Mouse (Mus musculus) stomach, embryonic 15.5 days (tissue): ENCODE results near the gene Ptprk. TPM values are rescaled to one million over a fixed set of nuclear protein-coding genes. Genes with fewer than 3 reads are reported as not detected.

ENCODE experiments used
- ATAC-seq: fragments of 200-750 bp; cut with Nextera tagmentation; 2 replicates; pipeline ENCODE4 v1.8.0; 2017; ENCODE audit warnings: low read depth, moderate number of reproducible peaks, moderate TSS enrichment; ENCODE audit not compliant: insufficient read depth, low FRiP score
- H3K27ac ChIP-seq: fragments of 300-500 bp; sonication (generic); 2 replicates; pipeline ENCODE4 v1.5.1; 2015; ENCODE audit warnings: mild to moderate bottlenecking, inconsistent platforms
- H3K27me3 ChIP-seq: fragments of 300-500 bp; sonication (generic); replicated peaks from 2 replicates; pipeline ENCODE4 v1.6.1; 2015; ENCODE audit warnings: inconsistent platforms
- H3K36me3 ChIP-seq: fragments of 300-500 bp; sonication (generic); 2 replicates; pipeline ENCODE4 v1.6.1; 2015; ENCODE audit warnings: inconsistent platforms
- H3K4me1 ChIP-seq: fragments of 300-500 bp; sonication (generic); 2 replicates; pipeline ENCODE4 v1.6.1; 2015; ENCODE audit warnings: inconsistent platforms
- H3K4me2 ChIP-seq: fragments of 300-500 bp; sonication (generic); 2 replicates; pipeline ENCODE4 v1.6.1; 2015; ENCODE audit warnings: mild to moderate bottlenecking, inconsistent platforms
- H3K4me3 ChIP-seq: fragments of 300-500 bp; sonication (generic); replicated peaks from 2 replicates; pipeline ENCODE4 v1.5.1; 2015; ENCODE audit warnings: inconsistent platforms
- H3K9ac ChIP-seq: fragments of 300-500 bp; sonication (generic); 2 replicates; pipeline ENCODE4 v1.6.1; 2015; ENCODE audit warnings: inconsistent platforms
- H3K9me3 ChIP-seq: fragments of 300-500 bp; sonication (generic); 2 replicates; pipeline ENCODE4 v1.6.1; 2016; ENCODE audit warnings: inconsistent platforms
- WGBS: fragments of 180-500 bp; shearing (Covaris S2); methylation state at CpG from one replicate; pipeline ENCODE4 v1.1.7; 2015; 5-methylcytosine and 5-hydroxymethylcytosine counted together
- polyA plus RNA-seq: library from polyadenylated mRNA; unstranded; fragments of >200 nt; fragmentation: Nextera tagmentation; extraction: Ambion mirVana; gene quantifications from 2 replicates; pipeline ENCODE4 v1.2.1, GENCODE M21; 2015

Ptprk gene
- polyA plus RNA-seq, 1 experiment from 2014 or later = 46.7 TPM

- Histone ChIP-seq H3K9me3 (no peaks in the 10 kb centered on the region), H3K9ac (no peak overlapping the region), H3K4me2 (no peak overlapping the region), H3K27ac (no peak overlapping the region), H3K36me3 (no peaks in the 10 kb centered on the region), H3K4me1 (no peaks in the 10 kb centered on the region), H3K4me3 (no peak overlapping the region), H3K27me3 (no peaks in the 10 kb centered on the region)
- 72% methylated on average over 2 of the region's 2 CpGs for WGBS
- ATAC-seq = no peak
Observed at GRCm38 (mm10) chr10:28260651-28261050, 186.0 kb downstream of the Ptprk start.

- no peak for ATAC-seq
- 80% methylated on average over 3 of the region's 3 CpGs for whole genome bisulfite sequencing
- H3K27ac ChIP-seq = no peak overlapping the region
Observed at GRCm38 (mm10) chr10:28262159-28262558, 187.5 kb downstream of the Ptprk start.

GRCm38 (mm10) chr10:28263546-28263945 is 188.9 kb downstream of the Ptprk start:
- 89% methylated on average over 2 of the region's 2 CpGs for WGBS
- Histone ChIP-seq H3K4me1 (no peaks in the 10 kb centered on the region), H3K9me3 (no peaks in the 10 kb centered on the region), H3K4me3 (no peak overlapping the region), H3K27me3 (no peaks in the 10 kb centered on the region), H3K4me2 (no peak overlapping the region), H3K27ac (no peak overlapping the region), H3K36me3 (peaks cover 8% of the 10 kb centered on the region; the same call in 1 of the 2 replicates), H3K9ac (no peak overlapping the region)
- ATAC-seq = no peak

More at GRCm38 (mm10) chr10:28262159-28262558, 187.5 kb downstream of the Ptprk start:
- Histone ChIP-seq H3K4me2 (no peak overlapping the region), H3K4me1 (no peaks in the 10 kb centered on the region), H3K4me3 (no peak overlapping the region), H3K9ac (no peak overlapping the region), H3K9me3 (no peaks in the 10 kb centered on the region), H3K27me3 (no peaks in the 10 kb centered on the region), H3K36me3 (peaks cover 8% of the 10 kb centered on the region; the same call in 1 of the 2 replicates)

GRCm38 (mm10) chr10:28270273-28270672 is 195.7 kb downstream of the Ptprk start:
- H3K4me1 ChIP-seq = no peaks in the 10 kb centered on the region
- no peak for ATAC-seq
- H3K4me3 ChIP-seq = no peak overlapping the region
- peaks cover 8% of the 10 kb centered on the region; the same call in 1 of the 2 replicates for H3K36me3 ChIP-seq
- 64% methylated on average over 4 of the region's 4 CpGs for WGBS
- no peaks in the 10 kb centered on the region for H3K27me3 ChIP-seq
- no peak overlapping the region for H3K9ac ChIP-seq
- H3K27ac ChIP-seq = no peak overlapping the region
- H3K9me3 ChIP-seq = no peaks in the 10 kb centered on the region
- H3K4me2 ChIP-seq = no peak overlapping the region

DNA sequence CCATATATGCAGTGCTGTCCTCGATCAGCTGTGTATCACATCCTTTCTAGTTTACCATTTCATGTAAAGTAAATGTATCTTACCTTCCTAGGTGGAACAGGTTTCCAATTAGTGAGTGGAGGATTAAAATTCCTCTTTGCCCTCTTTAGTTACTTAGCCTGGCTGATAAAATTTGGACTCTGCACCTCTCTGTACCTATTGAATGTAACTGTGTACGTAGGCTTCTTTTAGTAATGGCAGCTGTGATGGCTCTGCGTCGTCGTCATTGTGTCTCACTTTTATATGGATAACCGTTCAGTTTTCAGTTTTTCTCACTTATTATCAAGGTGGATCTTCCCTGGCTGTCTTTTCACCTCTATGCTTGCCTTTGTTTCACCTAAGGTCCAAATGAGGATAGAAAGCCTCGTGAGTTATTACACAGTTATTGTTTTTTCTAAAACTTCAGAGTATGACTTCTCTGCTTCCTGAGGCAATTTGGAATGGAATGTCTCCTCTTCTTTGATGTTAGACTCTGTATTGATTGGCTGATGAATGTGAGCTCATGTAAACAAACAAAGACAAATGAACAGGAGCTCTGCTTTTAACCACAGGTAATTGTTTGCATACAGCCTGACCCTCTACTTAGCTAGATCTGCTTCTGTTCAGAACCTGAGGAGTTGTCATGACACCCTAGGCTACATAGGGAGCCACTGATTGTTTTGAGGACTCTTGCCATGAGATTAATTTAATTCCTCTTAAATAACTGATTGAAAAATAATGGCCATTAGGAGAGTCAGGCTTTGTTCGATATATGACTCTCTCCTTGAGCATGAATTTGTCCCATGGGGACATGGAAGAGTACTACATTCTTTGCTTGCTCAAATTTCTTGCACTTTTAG is 197.3 kb downstream of the Ptprk start:
- no peak overlapping the region for H3K27ac ChIP-seq
- H3K4me2 ChIP-seq = no peak overlapping the region
- 61% methylated on average over 8 of the region's 8 CpGs for WGBS
- H3K27me3 ChIP-seq = no peaks in the 10 kb centered on the region
- H3K9me3 ChIP-seq = no peaks in the 10 kb centered on the region
- no peaks in the 10 kb centered on the region for H3K4me1 ChIP-seq
- H3K9ac ChIP-seq = no peak overlapping the region
- H3K36me3 ChIP-seq = no peaks in the 10 kb centered on the region
- no peak for ATAC-seq
- H3K4me3 ChIP-seq = no peak overlapping the region

GRCm38 (mm10) chr10:28278757-28279156 is 204.1 kb downstream of the Ptprk start:
- H3K4me2 ChIP-seq = no peak overlapping the region
- ATAC-seq = no peak
- H3K27ac ChIP-seq = no peak overlapping the region
- WGBS = 86% methylated on average over 2 of the region's 2 CpGs
- H3K9ac ChIP-seq = no peak overlapping the region
- no peaks in the 10 kb centered on the region for H3K27me3 ChIP-seq
- H3K9me3 ChIP-seq = no peaks in the 10 kb centered on the region
- H3K36me3 ChIP-seq = no peaks in the 10 kb centered on the region
- H3K4me3 ChIP-seq = no peak overlapping the region
- no peaks in the 10 kb centered on the region for H3K4me1 ChIP-seq

DNA sequence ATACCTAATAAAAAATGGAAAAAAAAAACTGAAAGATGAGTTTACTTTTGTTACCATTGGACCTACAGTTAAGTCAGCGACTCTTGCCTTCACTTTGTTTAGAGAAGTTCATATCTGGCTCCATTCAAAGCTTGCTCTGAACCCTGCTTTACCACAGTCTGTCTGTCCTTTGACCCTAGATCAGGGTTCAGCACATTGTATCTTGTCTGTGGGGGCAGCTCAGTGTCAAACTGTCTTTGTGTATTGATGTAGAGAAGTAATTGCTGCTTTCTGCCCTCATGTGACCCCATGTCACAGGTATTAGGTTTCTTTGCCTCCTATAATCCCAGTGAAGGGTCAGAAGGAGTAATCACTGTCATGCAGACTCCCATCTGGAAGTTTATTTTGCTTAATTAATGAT is 222.9 kb downstream of the Ptprk start:
- Histone ChIP-seq H3K9ac (no peak overlapping the region), H3K27me3 (no peaks in the 10 kb centered on the region), H3K4me2 (no peak overlapping the region), H3K4me1 (no peaks in the 10 kb centered on the region), H3K4me3 (no peak overlapping the region), H3K27ac (no peak overlapping the region), H3K36me3 (no peaks in the 10 kb centered on the region), H3K9me3 (no peaks in the 10 kb centered on the region)
- 36% methylated on average over 1 of the region's 1 CpGs for WGBS
- no peak for ATAC-seq

DNA sequence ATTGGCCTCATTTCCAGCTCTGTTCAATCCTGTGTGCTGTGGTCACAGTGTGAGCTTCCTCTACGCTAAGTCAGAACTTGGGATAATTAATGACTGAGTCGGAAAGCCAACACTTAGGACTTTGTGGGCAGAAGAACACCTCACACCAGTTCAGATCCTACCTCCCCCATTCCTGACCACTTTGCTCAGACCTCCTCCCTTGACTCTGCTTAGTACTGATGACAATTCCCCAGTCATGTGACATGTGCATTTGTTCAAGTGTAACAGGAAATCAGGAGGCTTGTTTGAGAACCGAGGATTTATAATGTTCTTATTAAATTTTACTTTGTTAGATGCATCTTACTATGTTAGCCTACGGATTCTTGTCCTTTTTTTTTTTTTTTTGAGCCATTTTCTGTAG is 224.6 kb downstream of the Ptprk start:
- WGBS = 73% methylated on average over 4 of the region's 4 CpGs
- Histone ChIP-seq H3K4me2 (no peak overlapping the region), H3K36me3 (no peaks in the 10 kb centered on the region), H3K4me3 (no peak overlapping the region), H3K9ac (no peak overlapping the region), H3K27ac (no peak overlapping the region), H3K9me3 (no peaks in the 10 kb centered on the region), H3K4me1 (no peaks in the 10 kb centered on the region), H3K27me3 (no peaks in the 10 kb centered on the region)
- no peak for ATAC-seq

DNA sequence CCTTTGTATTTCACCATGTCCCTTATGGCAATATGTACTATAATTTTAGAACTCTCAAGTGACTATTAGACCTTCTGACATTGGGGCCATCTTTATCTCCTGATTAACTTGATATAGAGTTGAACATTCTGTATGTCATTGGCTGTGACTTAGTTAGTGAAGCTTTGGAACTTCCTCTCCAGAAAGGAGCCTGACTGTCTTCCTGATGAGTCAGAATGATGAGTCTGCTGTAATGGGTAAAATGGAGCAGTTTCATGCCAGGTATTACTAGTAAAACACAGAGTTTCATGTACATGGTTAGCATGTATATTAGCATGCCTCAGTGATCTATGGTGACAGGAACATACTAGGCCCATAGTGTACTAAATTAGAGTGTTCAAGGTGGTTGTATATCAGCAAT is 229.2 kb downstream of the Ptprk start:
- Histone ChIP-seq H3K4me3 (no peak overlapping the region), H3K36me3 (no peaks in the 10 kb centered on the region), H3K27me3 (no peaks in the 10 kb centered on the region), H3K4me1 (no peaks in the 10 kb centered on the region), H3K27ac (no peak overlapping the region), H3K4me2 (no peak overlapping the region), H3K9me3 (no peaks in the 10 kb centered on the region), H3K9ac (no peak overlapping the region)
- ATAC-seq = no peak

GRCm38 (mm10) chr10:28304292-28304875 is 229.8 kb downstream of the Ptprk start:
- no peaks in the 10 kb centered on the region for H3K36me3 ChIP-seq
- no peak for ATAC-seq
- H3K4me2 ChIP-seq = no peak overlapping the region
- no peak overlapping the region for H3K4me3 ChIP-seq
- WGBS = 70% methylated on average over 4 of the region's 4 CpGs
- H3K27ac ChIP-seq = no peak overlapping the region
- H3K27me3 ChIP-seq = no peaks in the 10 kb centered on the region
- no peaks in the 10 kb centered on the region for H3K4me1 ChIP-seq
- no peak overlapping the region for H3K9ac ChIP-seq
- H3K9me3 ChIP-seq = no peaks in the 10 kb centered on the region

- Histone ChIP-seq H3K9me3 (no peaks in the 10 kb centered on the region), H3K4me1 (no peaks in the 10 kb centered on the region), H3K27ac (no peak overlapping the region), H3K27me3 (no peaks in the 10 kb centered on the region), H3K4me3 (no peak overlapping the region), H3K4me2 (no peak overlapping the region), H3K9ac (no peak overlapping the region), H3K36me3 (no peaks in the 10 kb centered on the region)
- 65% methylated on average over 6 of the region's 6 CpGs for WGBS
- no peak for ATAC-seq
Observed at GRCm38 (mm10) chr10:28306451-28307086, 231.9 kb downstream of the Ptprk start.

DNA sequence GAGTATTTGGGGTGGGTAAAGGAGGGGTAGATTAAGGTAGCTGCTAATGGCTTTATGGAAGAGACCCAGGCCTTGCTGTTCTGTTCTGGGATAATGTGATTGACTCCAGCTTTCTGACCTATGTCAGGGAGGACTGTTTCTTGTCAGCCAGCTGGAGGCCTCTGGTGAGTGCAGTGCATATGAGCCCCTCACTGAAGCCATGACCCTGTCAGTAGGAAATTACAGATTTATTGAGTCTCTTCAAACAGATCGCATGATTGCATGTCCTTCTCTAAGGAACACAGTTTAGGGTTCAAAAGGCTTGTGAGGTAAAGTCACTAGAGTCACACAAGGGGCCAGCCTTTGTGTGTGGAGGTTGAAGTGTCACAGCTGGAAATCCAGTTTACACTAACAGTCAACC is 236.7 kb downstream of the Ptprk start:
- Histone ChIP-seq H3K4me3 (no peak overlapping the region), H3K4me2 (no peak overlapping the region), H3K9me3 (no peaks in the 10 kb centered on the region), H3K9ac (no peak overlapping the region), H3K27ac (no peak overlapping the region), H3K27me3 (no peaks in the 10 kb centered on the region), H3K36me3 (no peaks in the 10 kb centered on the region), H3K4me1 (no peaks in the 10 kb centered on the region)
- WGBS = 44% methylated on average over 1 of the region's 1 CpGs
- ATAC-seq = peak; percentile 10; the same call in 1 of the 2 replicates
